Mouse (Mus musculus) adrenal gland, adult 8-10 months (tissue): Measurements from ENCODE around the gene Rpusd1. TPM values are rescaled to one million over a fixed set of nuclear protein-coding genes. Genes with fewer than 3 reads are reported as not detected.

Experiments used
- microRNA-seq, 2 experiments: library from miRNA; unstranded; fragments of <30 nt; microRNA quantifications; one replicate each; pipeline ENCODE4 v1.2.0; 2022
- total RNA-seq, 4 experiments: library from RNA; stranded (reverse); gene quantifications; 2 replicates each; pipeline ENCODE4 v1.2.4; 2022

Gene Rpusd1
- total RNA-seq, 4 experiments from 2014 or later = 17.8 to 23.5 (median 20.4) TPM

Small RNAs within 50 kb of the gene (microRNA-seq; reads per million reads assigned to microRNA genes)
- gene Gm25083 (0 reads per million in 2 experiments), gene Mir6966 (0.34 to 0.35 reads per million in 2 experiments)

Other genes with a start within 250 kb of the Rpusd1 start
- 1 to 10 TPM; 1.0 to 1.4 (median 1.2) TPM for gene Sstr5, start 230.4 kb upstream of the Rpusd1 start, total RNA-seq
- 1 to 10 TPM in 3 of 4 experiments, under 1 TPM in 1; 0.92 to 2.6 (median 1.2) TPM for gene Sox8, start 157.0 kb upstream of the Rpusd1 start, total RNA-seq
- 10 to 100 TPM; 36.0 to 39.9 (median 38.2) TPM for gene Lmf1, start 148.6 kb upstream of the Rpusd1 start, total RNA-seq
- 1 to 10 TPM in 1 of 4 experiments, under 1 TPM in 1, not detected in 2; 0.74 to 2.9 TPM for gene Gng13, start 10.5 kb upstream of the Rpusd1 start, total RNA-seq
- gene Chtf18, start 251 bp upstream of the Rpusd1 start, total RNA-seq = 1 to 10 TPM; 1.2 to 4.9 (median 2.6) TPM
- gene Mslnl, start 8.4 kb downstream of the Rpusd1 start, total RNA-seq = under 1 TPM; 0.09 to 0.52 (median 0.30) TPM
- 1 to 10 TPM; 4.8 to 7.1 (median 6.0) TPM for gene Msln, start 26.7 kb downstream of the Rpusd1 start, total RNA-seq
- gene Narfl, start 46.1 kb downstream of the Rpusd1 start, total RNA-seq = 10 to 100 TPM; 34.8 to 45.2 (median 40.1) TPM
- gene Haghl, start 58.0 kb downstream of the Rpusd1 start, total RNA-seq = 10 to 100 TPM; 21.4 to 67.2 (median 55.9) TPM
- under 1 TPM in 1 of 4 experiments, not detected in 3; 0.15 TPM for gene Ccdc78, start 58.9 kb downstream of the Rpusd1 start, total RNA-seq
- gene Fam173a, start 65.2 kb downstream of the Rpusd1 start, total RNA-seq = 100 to 1,000 TPM in 3 of 4 experiments, 10 to 100 TPM in 1; 91.1 to 131 (median 117) TPM
- not detected for gene AC134908.4, start 68.0 kb downstream of the Rpusd1 start, total RNA-seq
- gene Metrn, start 69.5 kb downstream of the Rpusd1 start, total RNA-seq = 10 to 100 TPM; 31.4 to 45.8 (median 39.3) TPM
- gene Fbxl16, start 81.4 kb downstream of the Rpusd1 start, total RNA-seq = 10 to 100 TPM; 37.9 to 62.9 (median 43.0) TPM
- 10 to 100 TPM; 21.9 to 28.0 (median 24.5) TPM for gene Wdr24, start 96.0 kb downstream of the Rpusd1 start, total RNA-seq
- gene Jmjd8, start 101.2 kb downstream of the Rpusd1 start, total RNA-seq = 100 to 1,000 TPM; 104 to 137 (median 119) TPM
- 100 to 1,000 TPM; 184 to 246 (median 214) TPM for gene Stub1, start 105.7 kb downstream of the Rpusd1 start, total RNA-seq
- gene Rhbdl1, start 109.6 kb downstream of the Rpusd1 start, total RNA-seq = 10 to 100 TPM; 14.7 to 79.0 (median 33.0) TPM
- gene Gm20683, start 114.1 kb downstream of the Rpusd1 start, total RNA-seq = 10 to 100 TPM in 3 of 4 experiments, 1 to 10 TPM in 1; 7.3 to 36.4 (median 20.8) TPM
- 100 to 1,000 TPM in 3 of 4 experiments, 10 to 100 TPM in 1; 89.3 to 155 (median 139) TPM for gene Rhot2, start 117.2 kb downstream of the Rpusd1 start, total RNA-seq
- 10 to 100 TPM; 14.7 to 41.8 (median 22.9) TPM for gene Wdr90, start 133.8 kb downstream of the Rpusd1 start, total RNA-seq
- 100 to 1,000 TPM; 264 to 492 (median 338) TPM for gene Mcrip2, start 141.1 kb downstream of the Rpusd1 start, total RNA-seq
- gene Mettl26, start 147.4 kb downstream of the Rpusd1 start, total RNA-seq = 100 to 1,000 TPM; 113 to 215 (median 150) TPM
- gene Wfikkn1, start 153.2 kb downstream of the Rpusd1 start, total RNA-seq = 1 to 10 TPM; 1.6 to 2.9 (median 2.0) TPM
- 10 to 100 TPM; 33.9 to 65.0 (median 36.3) TPM for gene Rab40c, start 192.1 kb downstream of the Rpusd1 start, total RNA-seq
- 100 to 1,000 TPM; 101 to 126 (median 111) TPM for gene Pigq, start 217.3 kb downstream of the Rpusd1 start, total RNA-seq
- gene Nhlrc4, start 217.3 kb downstream of the Rpusd1 start, total RNA-seq = not detected
- gene A930017K11Rik, start 224.9 kb downstream of the Rpusd1 start, total RNA-seq = not detected